Mouse (Mus musculus) heart, embryonic 11.5 days (tissue): ENCODE measurements around the gene Gmeb2. TPM values are rescaled to one million over a fixed set of nuclear protein-coding genes. Genes with fewer than 3 reads are reported as not detected.

ENCODE experiments used
- ATAC-seq: fragments of 200-750 bp; cut with Nextera tagmentation; replicated peaks from 2 replicates; pipeline ENCODE4 v1.8.0; 2017; ENCODE audit warnings: moderate library complexity; ENCODE audit not compliant: insufficient number of reproducible peaks, low FRiP score, low TSS enrichment
- H3K27ac ChIP-seq: fragments of 300-500 bp; sonication (generic); 2 replicates; pipeline ENCODE4 v1.5.1; 2014; ENCODE audit warnings: mild to moderate bottlenecking, low read depth, low read length
- H3K27me3 ChIP-seq: fragments of 300-500 bp; sonication (generic); 2 replicates; pipeline ENCODE4 v1.6.1; 2014; ENCODE audit warnings: mild to moderate bottlenecking, low read length, mixed read lengths; ENCODE audit not compliant: control insufficient read depth, insufficient read depth
- H3K36me3 ChIP-seq: fragments of 300-500 bp; sonication (generic); 2 replicates; pipeline ENCODE4 v1.6.1; 2014; ENCODE audit warnings: mild to moderate bottlenecking, low read length, moderate library complexity, mixed read lengths; ENCODE audit not compliant: control insufficient read depth, insufficient read depth
- H3K4me1 ChIP-seq: fragments of 300-500 bp; sonication (generic); 2 replicates; pipeline ENCODE4 v1.6.1; 2014; ENCODE audit warnings: low read length; ENCODE audit not compliant: control insufficient read depth, insufficient read depth
- H3K4me2 ChIP-seq: fragments of 300-500 bp; sonication (generic); 2 replicates; pipeline ENCODE4 v1.6.1; 2014; ENCODE audit warnings: mild to moderate bottlenecking, moderate library complexity
- H3K4me3 ChIP-seq: fragments of 300-500 bp; sonication (generic); 2 replicates; pipeline ENCODE4 v1.5.1; 2014; ENCODE audit warnings: low read depth, low read length
- H3K9ac ChIP-seq: fragments of 300-500 bp; sonication (generic); 2 replicates; pipeline ENCODE4 v1.6.1; 2014; ENCODE audit warnings: mild to moderate bottlenecking, low read depth, low read length, moderate library complexity
- H3K9me3 ChIP-seq: fragments of 300-500 bp; sonication (generic); replicated peaks from 2 replicates; pipeline ENCODE4 v1.6.1; 2016; ENCODE audit warnings: low read length; ENCODE audit not compliant: control insufficient read depth
- WGBS: fragments of 180-500 bp; shearing (Covaris S2); extraction: QIAGEN DNeasy Blood & Tissue Kit; methylation state at CpG from one replicate; pipeline ENCODE4 v1.1.7; 2014; ENCODE audit not compliant: insufficient replicate concordance; 5-methylcytosine and 5-hydroxymethylcytosine counted together
- polyA plus RNA-seq: library from polyadenylated mRNA; unstranded; fragments of >200 nt; fragmentation: Nextera tagmentation; extraction: Ambion mirVana; gene quantifications from 2 replicates; pipeline ENCODE4 v1.2.1, GENCODE M21; 2014

The Gmeb2 gene
- polyA plus RNA-seq, 1 experiment from 2014 or later = 9.1 TPM

- Histone ChIP-seq H3K4me3 (peak overlapping the region; percentile 12; the same call in 1 of the 2 replicates), H3K27me3 (peaks cover 53% of the 10 kb centered on the region), H3K27ac (no peak overlapping the region), H3K4me1 (peaks cover 4% of the 10 kb centered on the region; the same call in 1 of the 2 replicates), H3K9ac (no peak overlapping the region), H3K36me3 (no peaks in the 10 kb centered on the region), H3K9me3 (no peaks in the 10 kb centered on the region), H3K4me2 (peak overlapping the region; percentile 48)
- ATAC-seq = 0 out of 2 replicates have a peak, but pooled peaks have one; percentile 18
- WGBS = 2% methylated on average over 35 of the region's 35 CpGs
Measured at GRCm38 (mm10) chr2:181313344-181314079, 25.7 kb upstream of the Gmeb2 start.

GRCm38 (mm10) chr2:181313006-181313343 is 25.1 kb upstream of the Gmeb2 start:
- 9% methylated on average over 5 of the region's 5 CpGs for WGBS
- ATAC-seq = no peak
- no peak overlapping the region for H3K4me3 ChIP-seq
- H3K4me2 ChIP-seq = no peak overlapping the region
- no peak overlapping the region for H3K9ac ChIP-seq
- no peaks in the 10 kb centered on the region for H3K36me3 ChIP-seq
- H3K27me3 ChIP-seq = peaks cover 58% of the 10 kb centered on the region
- peaks cover 4% of the 10 kb centered on the region; the same call in 1 of the 2 replicates for H3K4me1 ChIP-seq
- no peaks in the 10 kb centered on the region for H3K9me3 ChIP-seq
- no peak overlapping the region for H3K27ac ChIP-seq

- WGBS = 57% methylated on average over 3 of the region's 3 CpGs
- Histone ChIP-seq H3K27ac (no peak overlapping the region), H3K9ac (no peak overlapping the region), H3K4me1 (peaks cover 4% of the 10 kb centered on the region; the same call in 1 of the 2 replicates), H3K4me3 (no peak overlapping the region), H3K4me2 (no peak overlapping the region), H3K36me3 (no peaks in the 10 kb centered on the region), H3K27me3 (peaks cover 63% of the 10 kb centered on the region), H3K9me3 (no peaks in the 10 kb centered on the region)
- ATAC-seq = no peak
Measured at GRCm38 (mm10) chr2:181312435-181312834, 24.6 kb upstream of the Gmeb2 start.

GRCm38 (mm10) chr2:181307144-181307804 is 19.4 kb upstream of the Gmeb2 start:
- Histone ChIP-seq H3K4me2 (peak overlapping the region; percentile 5; the same call in 1 of the 2 replicates), H3K27ac (no peak overlapping the region), H3K4me3 (no peak overlapping the region), H3K36me3 (no peaks in the 10 kb centered on the region), H3K9me3 (no peaks in the 10 kb centered on the region), H3K9ac (no peak overlapping the region), H3K27me3 (peaks cover 55% of the 10 kb centered on the region), H3K4me1 (no peaks in the 10 kb centered on the region)
- WGBS = 9% methylated on average over 30 of the region's 30 CpGs
- no peak for ATAC-seq

- H3K9ac ChIP-seq = no peak overlapping the region
- H3K27ac ChIP-seq = no peak overlapping the region
- H3K4me3 ChIP-seq = no peak overlapping the region
- WGBS = 88% methylated on average over 1 of the region's 1 CpGs
- no peak overlapping the region for H3K4me2 ChIP-seq
- peaks cover 12% of the 10 kb centered on the region for H3K36me3 ChIP-seq
- ATAC-seq = no peak
- peaks cover 42% of the 10 kb centered on the region for H3K27me3 ChIP-seq
- H3K9me3 ChIP-seq = no peaks in the 10 kb centered on the region
- H3K4me1 ChIP-seq = no peaks in the 10 kb centered on the region
Measured at GRCm38 (mm10) chr2:181304944-181305343, 17.1 kb upstream of the Gmeb2 start.

GRCm38 (mm10) chr2:181302041-181302440 is 14.2 kb upstream of the Gmeb2 start:
- 14% methylated on average over 3 of the region's 3 CpGs for WGBS
- Histone ChIP-seq H3K4me2 (no peak overlapping the region), H3K27ac (no peak overlapping the region), H3K36me3 (peaks cover 12% of the 10 kb centered on the region), H3K9ac (no peak overlapping the region), H3K4me1 (no peaks in the 10 kb centered on the region), H3K27me3 (peaks cover 21% of the 10 kb centered on the region), H3K9me3 (no peaks in the 10 kb centered on the region), H3K4me3 (no peak overlapping the region)
- ATAC-seq = no peak

- Histone ChIP-seq H3K9ac (no peak overlapping the region), H3K4me1 (peaks cover 9% of the 10 kb centered on the region; the same call in 1 of the 2 replicates), H3K9me3 (no peaks in the 10 kb centered on the region), H3K27me3 (no peaks in the 10 kb centered on the region), H3K4me3 (no peak overlapping the region), H3K4me2 (no peak overlapping the region), H3K36me3 (0 out of 2 replicates have a peak, but pooled peaks cover 2% of the 10 kb centered on the region), H3K27ac (no peak overlapping the region)
- 76% methylated on average over 1 of the region's 1 CpGs for WGBS
- no peak for ATAC-seq
Measured at GRCm38 (mm10) chr2:181290937-181291336, 3.1 kb upstream of the Gmeb2 start.

GRCm38 (mm10) chr2:181288691-181289090 is 856 bp upstream of the Gmeb2 start:
- Histone ChIP-seq H3K9ac (peak overlapping the region; percentile 52; the same call in 1 of the 2 replicates), H3K9me3 (no peaks in the 10 kb centered on the region), H3K27ac (no peak overlapping the region), H3K4me3 (peak overlapping the region; percentile 70), H3K4me1 (peaks cover 9% of the 10 kb centered on the region; the same call in 1 of the 2 replicates), H3K27me3 (no peaks in the 10 kb centered on the region), H3K4me2 (peak overlapping the region; percentile 63), H3K36me3 (0 out of 2 replicates have a peak, but pooled peaks cover 2% of the 10 kb centered on the region)
- no peak for ATAC-seq
- 75% methylated on average over 3 of the region's 3 CpGs for WGBS
